Mouse (Mus musculus): ENCODE results near the gene Chrd.

Gene Chrd

DNA sequence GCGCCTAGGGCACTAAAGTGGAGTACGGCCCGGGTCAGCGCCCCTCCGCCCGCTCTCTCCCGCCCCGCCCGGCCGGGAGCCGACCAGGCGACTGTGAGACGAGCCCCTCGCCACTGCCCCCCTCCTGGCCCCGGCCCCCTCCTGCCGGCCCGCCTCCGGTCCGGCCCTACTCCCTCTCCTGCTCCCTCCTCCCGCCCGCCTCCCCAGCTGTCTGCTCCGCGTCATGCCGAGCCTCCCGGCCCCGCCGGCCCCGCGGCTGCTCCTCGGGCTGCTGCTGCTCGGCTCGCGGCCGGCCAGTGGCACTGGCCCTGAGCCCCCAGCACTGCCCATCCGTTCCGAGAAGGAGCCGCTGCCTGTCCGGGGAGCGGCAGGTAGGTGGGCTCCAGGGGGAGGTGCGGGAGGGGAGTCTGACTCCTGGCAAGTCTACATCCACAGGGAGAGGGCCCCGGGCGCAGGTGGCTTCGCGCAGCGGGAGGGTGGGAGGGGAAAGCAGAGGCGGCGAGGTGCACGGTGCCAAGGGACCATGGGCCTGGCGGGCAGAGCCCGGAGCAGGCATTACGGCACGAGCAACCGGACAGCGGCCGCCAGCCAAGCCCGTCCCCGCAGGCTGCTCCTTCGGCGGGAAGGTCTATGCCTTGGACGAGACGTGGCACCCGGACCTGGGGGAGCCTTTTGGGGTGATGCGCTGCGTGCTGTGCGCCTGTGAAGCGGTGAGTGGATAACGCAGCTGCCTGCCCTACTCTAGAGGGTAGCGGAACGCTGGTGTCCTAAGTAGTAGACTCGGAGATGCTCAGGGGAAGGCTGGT, at the start of gene Chrd:
Gene Chrd (plus strand): TSS at position 203 of the 806 bp plus-strand sequence.
- DNase-seq (ENCODE audit: low spot score in 2 of 2), result peak in 1 of 2 experiments; percentile 58

DNA sequence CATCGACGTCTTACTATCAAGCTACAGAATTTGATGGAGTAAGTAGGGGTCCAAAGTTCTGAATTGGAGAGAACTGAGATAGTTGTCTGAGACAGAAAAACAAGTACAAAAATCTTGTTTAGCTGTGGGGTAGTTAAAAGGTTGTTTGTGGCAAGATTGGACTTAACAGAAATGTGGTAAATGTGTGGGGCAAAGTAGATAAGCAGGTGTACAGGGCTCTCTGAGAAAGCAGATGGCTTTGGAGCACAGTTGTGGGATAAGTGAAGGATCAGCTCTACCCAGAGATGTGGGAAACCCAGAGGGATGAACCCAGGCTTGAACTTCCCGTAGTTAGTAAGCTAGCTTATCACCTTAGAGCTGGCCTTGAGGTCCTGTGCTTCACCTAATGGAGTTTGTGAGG, 42.2 kb upstream of the Chrd start:
- DNase-seq (ENCODE audit: low spot score in 2 of 2), result no peak

DNA sequence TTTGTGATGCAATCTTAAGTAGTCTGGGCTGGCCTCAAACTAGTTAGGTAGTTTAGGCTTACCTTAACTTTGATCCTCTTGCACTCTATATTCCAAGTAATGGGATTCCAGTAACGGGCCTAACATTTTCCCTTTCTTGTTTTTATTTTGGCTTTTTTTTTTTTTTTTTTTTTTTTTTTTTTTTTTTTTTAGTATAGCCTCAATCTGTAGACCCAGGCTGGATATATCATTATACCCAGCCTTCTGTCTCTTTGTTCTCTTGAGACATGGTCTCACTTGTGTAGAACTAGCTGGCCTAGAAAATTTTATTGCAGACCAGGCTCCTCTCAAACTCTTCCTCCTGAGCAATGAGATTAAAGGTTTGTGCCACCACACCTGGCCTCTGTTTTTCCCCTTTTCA, 41.3 kb upstream of the Chrd start:
- no peak for DNase-seq (ENCODE audit: low spot score in 2 of 2)

DNA sequence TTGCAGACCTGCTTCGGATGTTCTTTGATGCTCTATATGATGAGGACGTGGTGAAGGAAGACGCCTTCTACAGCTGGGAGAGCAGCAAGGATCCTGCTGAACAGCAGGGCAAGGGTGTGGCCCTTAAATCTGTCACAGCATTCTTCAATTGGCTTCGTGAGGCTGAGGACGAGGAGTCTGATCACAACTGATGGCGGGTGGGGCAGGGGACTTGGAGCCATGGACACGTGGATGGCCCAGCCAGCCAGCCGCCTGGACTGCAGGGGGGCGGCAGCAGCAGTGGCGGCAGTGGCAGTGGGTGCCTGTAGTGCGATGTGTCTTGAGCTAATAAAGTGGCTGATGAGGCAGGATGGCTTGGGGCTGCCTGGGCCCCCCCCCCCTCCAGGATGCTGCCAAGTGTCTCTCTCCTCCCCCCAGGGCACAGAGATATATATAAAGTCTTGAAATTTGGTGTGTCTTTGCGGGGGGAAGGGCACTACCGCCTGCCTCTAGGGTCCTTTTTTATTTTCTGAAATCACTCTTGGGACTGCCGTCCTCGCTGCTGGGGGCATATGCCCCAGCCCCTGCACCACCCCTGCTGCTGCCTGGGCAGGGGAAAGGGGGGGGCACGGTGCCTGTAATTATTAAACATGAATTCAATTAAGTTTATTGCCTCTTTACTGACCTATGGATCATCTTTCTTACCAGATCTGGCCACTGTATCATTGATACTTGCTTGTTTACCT, 40.5 kb upstream of the Chrd start:
- DNase-seq (ENCODE audit: low spot score in 2 of 2), result no peak

DNA sequence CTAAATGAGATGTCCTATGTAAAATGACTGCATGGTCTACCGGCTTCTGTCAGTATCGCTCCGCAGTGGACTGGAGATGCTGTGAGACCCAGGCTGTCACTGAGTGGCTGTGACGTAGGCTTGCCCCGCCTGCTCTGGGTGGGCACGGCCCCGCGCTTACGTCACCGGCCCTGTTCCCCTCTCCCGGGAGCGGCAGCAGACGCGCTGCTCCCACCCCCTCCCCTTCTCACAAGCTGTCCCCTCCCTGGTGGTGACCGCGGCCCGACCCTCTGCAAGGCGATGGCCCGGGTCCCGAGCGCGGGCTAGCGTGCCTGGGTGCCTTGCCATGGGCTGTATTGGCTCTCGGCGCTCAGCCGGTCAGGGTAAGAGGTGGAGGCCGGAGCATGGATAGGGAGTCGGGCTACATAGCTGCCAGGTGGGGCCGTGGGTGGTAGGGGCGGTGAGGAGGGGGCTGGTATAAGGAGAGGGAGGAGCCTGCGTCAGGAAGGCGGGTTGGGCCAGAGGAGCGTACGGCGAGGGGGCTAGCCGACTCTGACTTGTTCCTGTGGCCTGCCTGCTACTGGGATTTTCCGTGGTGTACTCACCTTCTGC, 39.7 kb upstream of the Chrd start, which contains the start of gene Fam131a:
Gene Fam131a (plus strand): TSS at position 131 of the 591 bp plus-strand sequence.
- DNase-seq (ENCODE audit: low spot score in 2 of 2), result peak; percentile 79 to 86

DNA sequence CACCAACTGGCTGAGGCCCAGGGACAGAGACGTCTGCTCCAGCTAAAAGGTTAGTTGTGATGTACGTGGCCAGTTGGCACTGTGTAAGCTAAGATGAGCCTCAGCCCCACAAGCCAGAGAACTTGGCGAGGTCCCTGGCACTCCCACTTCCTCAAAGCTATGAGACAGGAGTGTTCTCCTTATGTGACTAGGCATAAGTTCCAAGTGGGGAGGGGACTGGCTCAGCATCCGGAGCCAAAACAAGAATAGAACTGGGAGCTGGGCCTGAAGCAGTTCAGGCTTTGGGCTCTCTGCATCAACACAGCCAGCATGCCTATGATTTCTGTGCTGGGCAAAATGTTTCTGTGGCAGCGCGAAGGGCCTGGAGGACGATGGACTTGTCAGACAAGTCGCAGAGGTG, 38.1 kb upstream of the Chrd start:
- no peak for DNase-seq (ENCODE audit: low spot score in 2 of 2)

DNA sequence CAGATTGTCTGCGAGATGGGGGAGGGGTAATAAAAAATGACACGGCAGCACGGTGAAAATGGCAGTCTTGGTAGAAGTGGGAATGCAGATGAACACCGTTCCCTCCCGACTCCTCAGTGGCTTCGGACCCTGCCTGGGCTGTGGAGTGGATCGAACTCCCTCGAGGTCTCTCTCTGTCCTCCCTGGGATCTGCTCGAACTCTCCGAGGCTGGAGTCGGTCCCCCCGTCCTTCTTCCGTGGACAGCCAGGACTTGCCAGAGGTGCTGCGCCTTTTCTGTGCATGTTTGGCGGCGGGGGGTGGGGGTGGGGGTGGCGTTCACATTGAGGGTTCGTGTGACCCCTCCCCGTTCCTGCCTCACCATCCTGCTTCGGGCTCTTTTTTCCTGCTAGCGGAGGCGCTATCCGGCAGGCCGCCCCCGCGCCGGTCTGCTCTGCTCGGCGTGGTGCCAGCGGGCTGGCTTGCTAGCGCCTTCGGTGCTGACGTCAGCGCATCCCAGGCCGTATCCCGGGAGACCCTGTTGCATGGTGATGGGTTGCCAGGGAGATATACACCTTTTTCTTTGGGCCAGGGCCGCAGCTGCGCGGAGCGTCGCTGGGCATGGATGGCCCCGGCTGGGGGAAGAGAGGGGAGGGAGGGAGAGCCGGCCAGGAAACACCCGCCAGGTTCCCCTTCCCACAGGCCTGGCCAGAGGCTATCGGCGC, 37.2 kb upstream of the Chrd start:
- peak; percentile 42 to 75 for DNase-seq (ENCODE audit: low spot score in 2 of 2)

DNA sequence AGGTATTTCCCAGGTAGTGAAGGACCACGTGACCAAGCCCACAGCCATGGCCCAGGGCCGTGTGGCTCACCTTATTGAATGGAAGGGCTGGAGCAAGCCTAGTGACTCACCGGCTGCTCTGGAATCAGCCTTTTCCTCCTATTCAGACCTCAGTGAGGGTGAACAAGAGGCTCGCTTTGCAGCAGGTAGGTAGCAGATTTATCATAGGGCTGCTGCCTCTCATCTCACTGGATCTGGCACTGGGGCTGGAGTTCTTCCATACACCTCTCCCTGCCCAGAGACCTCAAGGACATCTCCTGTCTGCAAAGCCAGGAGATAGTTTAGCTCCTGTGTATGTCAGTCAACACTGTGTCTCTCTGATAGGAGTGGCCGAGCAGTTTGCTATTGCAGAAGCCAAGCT, 33.7 kb upstream of the Chrd start:
- DNase-seq (ENCODE audit: low spot score in 2 of 2), result no peak

DNA sequence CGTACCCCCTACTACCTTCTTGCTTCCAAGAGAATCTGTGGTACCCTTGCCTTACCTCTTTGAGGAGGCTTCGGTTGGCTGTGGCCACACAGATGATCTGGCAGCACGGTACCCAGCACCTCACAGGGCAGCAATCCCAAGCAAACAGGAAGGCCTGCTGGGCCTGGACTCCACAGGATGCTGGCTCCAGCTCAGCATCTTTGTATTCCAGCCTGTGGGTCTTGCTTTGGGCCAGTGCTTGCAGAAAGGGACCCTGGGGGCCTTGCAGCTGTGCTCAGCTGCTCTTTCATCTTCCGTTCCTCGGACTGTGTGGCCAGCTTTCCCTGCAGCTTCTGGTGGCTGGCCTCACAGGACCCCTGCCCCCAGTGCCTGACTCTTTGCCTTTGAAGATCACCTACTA, 32.9 kb upstream of the Chrd start:
- DNase-seq (ENCODE audit: low spot score in 2 of 2), result no peak

DNA sequence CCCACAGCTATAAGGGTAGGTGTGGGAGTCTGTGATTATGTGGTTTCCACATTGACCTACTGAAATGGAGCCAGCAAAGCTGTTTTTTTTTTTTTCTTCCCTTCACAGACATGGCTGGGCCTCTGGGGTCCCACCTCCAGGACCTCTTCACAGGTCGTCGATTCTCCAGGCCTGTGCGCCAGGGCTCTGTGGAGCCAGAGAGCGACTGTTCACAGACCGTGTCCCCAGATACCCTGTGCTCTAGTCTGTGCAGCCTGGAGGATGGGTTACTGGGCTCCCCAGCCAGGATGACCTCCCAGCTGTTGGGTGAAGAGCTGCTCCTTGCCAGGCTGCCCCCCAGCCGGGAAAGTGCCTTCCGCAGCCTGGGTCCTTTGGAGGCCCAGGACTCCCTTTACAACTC, 31.6 kb upstream of the Chrd start:
- DNase-seq (ENCODE audit: low spot score in 2 of 2), result no peak

DNA sequence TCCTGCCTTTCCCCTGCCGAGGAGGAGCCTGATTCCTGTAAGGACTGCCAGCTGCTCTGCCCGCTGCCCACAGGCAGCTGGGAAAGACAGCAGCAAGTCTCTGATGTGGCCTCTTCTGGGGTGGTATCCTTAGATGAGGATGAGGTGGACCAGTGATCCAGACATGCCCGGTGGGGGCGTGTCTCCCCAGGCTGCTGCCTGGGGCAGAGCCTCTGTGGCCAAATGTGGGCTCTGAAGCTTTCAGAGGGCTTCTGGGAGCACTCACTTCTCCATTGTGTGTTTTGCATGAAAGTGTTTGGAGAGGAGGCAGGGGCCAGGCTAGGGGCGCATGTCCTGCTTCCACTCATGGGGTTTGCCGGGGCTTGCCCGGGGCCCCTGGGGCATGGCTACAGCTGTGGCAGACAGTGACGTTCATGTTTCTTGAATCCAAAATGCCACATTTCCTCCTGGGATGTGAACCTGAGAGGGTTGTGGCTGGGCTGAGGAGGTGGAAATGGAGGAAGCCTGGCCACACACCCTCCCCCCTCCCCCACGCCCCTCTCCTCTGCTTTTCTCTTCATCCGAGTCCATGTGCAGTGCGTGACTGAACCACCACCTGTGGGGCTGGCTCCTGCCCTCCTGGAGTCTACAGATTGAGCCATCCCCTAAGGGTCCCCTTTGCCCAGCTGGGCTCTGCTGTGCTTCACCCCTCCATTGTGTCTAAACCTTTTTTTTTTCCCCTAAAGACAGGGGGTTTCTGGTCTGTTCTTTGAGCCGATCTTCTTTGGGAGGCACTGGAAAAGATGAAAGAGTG, 31.0 kb upstream of the Chrd start:
- DNase-seq (ENCODE audit: low spot score in 2 of 2), result no peak

DNA sequence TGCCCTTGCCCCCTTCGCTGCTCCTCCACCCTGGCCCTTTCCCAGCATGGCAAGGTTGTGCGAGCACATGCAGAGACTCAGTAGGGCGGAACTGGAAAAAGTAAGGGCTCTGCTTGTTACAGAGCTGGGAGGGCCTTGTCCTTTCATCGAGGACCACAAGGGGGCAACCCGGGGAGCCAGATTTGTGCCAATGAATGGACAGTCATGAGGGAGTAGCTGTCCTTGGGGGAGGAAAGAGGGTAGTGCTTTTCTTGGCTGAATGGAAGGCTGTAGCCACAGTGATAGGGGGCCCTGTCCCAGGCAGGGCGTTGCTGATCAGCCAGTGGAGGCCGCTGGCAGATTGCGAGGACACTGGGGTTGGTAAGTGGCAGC, 30.4 kb upstream of the Chrd start:
- DNase-seq (ENCODE audit: low spot score in 2 of 2), result peak; percentile 52 to 67

DNA sequence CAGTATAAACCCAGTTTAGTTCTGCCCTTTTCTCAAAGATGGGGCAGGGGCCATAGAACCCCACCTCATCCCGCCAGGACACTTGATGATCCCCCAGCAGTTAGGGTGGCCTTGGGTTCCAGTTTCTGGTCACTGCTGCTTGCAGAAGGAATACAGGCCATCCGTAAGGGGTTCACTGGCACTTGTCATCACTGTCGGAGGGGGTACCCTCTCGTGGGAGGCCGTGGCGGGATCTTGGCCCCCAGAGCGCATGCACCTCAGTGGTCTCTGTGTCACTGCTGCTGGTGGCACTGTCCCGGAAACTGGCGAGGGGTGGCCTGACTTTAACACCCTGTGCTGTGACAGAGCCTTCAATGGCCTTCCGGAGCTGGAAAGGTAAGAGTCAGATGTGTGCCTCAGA, 29.9 kb upstream of the Chrd start:
- DNase-seq (ENCODE audit: low spot score in 2 of 2), result no peak

DNA sequence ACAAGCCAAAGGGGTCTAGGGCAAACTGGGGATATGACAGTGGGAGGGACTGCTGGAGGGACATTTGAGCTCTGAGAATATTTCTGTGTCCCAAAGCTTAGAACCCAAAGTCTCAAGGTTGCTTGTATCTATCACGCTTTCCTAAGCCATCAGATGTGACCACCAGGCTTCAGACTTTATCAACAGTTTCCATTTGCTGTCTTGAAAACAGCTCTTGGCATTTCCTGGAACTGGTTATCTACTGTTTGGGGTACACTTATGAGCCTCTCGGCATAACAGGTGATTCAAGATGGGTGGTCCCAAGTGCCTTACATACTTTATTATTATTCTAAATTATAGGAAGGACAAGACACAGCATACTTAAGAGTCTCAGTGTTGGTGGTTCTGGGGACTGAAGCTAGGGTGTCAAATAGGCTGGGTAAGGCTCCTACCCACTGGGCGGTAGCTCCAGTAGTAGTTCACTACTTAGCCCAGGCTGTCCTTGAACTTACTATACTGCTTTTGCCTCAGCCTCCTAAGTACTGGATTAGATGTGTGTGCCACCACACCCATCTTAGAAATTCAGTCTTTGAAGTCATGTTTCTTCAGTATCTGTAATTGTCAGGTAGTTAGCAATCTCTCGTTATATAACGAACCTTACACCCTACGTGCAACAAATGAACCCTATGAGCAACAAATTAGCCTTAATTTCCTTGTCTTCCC, 29.1 kb upstream of the Chrd start:
- no peak for DNase-seq (ENCODE audit: low spot score in 2 of 2)

DNA sequence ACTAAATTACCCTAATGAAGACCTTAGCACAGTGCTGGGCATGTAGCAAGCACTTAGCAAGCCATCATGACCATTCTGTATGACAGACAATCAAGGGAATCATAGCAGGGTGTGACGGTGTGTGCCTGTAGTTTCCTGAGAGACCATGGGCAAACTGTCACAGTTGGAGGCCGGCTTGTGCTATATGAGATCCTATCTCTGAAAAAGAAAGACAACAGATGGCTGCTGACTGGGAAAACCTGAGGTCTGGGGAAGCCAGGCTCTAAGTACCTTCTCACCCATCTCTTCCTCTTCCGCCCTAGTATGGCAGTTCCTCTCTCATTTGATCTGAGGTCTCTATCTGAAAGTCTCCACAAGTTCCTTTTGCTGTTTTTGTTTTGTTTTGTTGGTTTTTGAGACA, 27.1 kb upstream of the Chrd start:
- DNase-seq (ENCODE audit: low spot score in 2 of 2), result no peak

DNA sequence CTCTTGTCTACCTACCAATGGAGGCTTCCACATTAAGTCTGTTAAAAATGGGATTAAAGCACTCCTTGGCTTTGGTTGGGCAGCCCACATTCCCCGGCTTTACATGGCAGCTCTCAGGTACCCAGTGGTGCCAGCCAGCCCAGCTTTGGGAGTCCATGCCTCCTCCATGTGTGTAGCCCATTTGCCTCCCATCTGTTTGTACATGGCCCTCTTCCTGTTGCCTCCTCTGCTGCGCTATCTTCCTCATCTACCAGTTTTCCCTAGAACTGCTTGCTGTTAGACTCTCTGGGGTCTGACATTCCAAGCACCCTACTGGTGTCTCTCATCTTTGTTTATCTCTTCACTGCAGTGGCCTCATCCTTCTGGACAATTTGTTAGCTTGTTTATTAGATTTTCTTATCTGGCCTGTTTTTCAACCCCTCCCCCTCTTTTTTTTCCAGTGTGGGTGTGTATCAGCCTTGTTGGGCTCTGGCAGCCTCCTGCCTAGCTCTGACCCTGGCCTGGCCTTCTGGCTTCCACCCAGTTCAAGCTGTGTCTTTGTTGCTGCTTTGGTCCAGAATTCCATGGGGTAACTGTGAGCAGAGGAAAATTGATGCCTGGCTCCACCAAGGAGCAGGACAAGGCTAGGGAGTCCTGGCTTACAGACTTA, 26.4 kb upstream of the Chrd start:
- DNase-seq (ENCODE audit: low spot score in 2 of 2), result no peak

DNA sequence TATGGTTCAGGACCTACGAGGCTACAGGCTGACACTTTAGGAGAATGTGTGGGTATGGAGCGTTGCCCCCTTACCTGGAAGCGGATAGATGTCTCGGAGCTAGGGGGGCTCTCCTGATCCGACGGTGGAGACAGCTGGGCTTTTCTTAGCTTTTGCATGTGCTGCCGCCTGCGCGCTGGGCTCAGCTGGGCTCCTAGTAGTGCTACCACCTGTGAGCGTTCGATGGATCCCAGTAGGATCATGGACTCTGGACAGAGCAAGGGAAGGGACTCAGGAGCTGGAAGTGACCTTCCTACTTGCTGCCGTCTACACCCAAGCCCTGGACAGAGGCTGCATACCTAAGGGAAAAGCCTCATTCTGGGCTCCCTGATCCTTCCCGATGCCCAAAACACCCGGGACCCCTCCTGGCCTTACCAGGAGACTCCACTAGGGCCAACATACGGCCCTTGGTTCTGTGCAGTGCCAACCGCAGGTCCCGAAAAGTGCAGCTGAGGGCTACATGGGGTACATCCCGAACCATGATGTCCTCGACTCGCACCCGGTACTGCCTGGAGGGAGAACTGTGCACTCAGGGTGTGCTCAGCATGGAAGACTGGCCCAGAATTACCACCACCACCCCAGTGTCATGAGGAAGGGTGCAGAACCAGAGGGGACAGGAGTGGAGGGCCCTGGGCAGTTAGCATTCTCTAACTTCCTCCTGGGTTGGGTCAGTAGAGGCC, 24.5 kb upstream of the Chrd start:
- no peak for DNase-seq (ENCODE audit: low spot score in 2 of 2)

DNA sequence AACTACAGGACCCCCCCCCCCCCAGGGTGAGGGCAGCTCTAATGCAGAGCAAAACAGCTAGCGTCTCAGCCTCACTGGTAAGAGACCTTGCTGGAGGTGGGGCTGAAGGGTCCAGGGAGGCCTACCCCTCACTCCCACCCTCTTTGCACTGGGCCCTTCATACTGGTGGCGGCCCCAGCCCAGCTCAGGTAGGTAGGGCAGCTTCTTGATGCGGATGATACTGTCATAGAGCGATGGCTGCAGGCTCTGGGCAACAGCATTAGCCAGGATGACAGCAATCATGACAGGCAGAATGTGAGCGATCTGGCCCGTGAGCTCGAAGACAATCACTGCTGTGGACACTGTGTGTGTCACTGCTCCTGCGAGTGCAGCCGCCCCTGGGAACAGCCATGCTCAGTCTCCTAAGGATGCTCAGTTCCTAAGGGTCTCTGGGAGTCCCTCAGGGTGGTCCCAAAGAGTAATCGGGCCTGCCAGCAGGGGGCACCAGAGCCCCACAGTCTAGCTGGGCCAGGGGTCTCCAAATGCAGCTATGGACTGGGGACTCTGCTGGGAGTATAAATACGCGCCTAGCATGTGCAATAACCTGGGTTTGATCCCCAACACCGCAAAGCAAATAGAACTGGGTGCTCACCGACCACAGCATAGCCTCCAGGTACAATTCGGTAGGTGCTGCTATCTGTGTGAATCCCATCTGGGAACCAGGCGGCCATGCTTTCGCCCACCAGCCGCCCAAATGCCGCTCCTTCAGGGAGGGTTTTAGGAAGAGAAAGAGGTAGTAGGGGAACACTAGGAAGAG, 23.8 kb upstream of the Chrd start:
- no peak for DNase-seq (ENCODE audit: low spot score in 2 of 2)

DNA sequence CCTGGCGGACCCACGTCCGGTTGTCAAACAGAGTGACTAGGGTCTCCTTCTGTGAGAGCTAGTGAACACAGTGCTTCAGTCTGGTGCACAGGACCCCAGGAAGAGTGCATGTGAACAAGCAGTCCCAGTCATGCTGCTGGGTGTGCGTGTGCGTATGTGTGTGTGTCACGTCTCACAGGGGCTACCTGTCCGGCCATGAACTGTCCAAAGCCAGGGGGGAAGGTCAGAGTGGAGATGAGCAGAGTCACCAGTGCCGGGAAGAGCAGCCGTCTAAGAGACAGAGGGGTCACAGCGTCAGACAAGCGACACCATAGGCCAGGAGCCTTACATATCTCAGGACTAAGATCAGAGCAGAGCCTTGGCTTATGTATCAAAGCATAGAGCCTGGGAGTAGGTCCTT, 22.6 kb upstream of the Chrd start:
- no peak for DNase-seq (ENCODE audit: low spot score in 2 of 2)

Data from urinary bladder, postnatal 36 days (tissue).